Mouse (Mus musculus): Measurements from ENCODE around the gene Ktn1.

DNA sequence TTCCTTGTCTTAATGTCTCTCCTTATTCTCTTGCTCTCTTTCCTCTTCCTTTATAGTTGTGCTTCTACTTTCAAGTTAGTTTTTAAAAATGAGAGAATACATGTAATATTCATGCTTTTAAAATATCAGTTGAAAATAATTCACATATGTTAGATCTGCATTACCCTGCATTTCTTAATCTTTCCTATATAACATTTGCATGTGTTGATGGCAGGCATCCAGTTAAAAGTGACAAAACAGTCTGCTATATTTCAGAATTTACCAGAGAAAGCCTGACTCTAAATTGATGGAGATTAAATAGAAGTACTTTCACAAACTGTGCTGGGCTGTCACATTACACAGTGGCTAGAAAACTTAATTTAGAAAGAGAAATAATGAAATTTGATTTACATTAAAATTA lies 19.8 kb downstream of the Ktn1 start:
- TF ChIP-seq CTCF (IDR thresholded peaks at IDR 0.05; ENCODE audit: borderline replicate concordance, insufficient read depth, low read length) (no peak), POLR2A (IDR thresholded peaks at IDR 0.05; ENCODE audit: low read depth, low read length) (no peak)

Data from embryonic fibroblast, embryonic 13.5 days (primary cell).